ENCODE assay signal across 8 mouse cellular contexts in the genomic region with DNA sequence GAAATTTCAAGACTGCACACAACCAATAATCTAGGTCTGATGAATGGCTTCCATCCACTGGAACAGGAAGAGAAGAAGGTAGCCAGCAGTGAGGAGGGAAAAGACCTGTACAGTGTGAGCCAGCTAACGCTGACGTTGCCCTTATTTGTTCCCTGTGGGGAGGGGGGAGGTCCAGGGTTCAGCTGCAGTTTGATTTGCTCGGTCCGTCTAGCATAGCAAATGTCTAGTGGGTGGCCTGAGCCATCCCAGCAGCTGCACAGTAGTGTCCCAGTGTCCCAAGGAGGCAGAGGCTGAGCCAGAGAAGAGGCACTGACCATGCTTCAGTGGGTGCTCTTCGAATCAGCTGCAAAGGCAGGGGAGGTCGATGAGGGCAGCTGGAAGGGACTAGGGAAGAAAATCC.
DNase-seq lines count a peak whose midpoint lies in the region; ATAC-seq and TF ChIP-seq lines count a peak whose summit lies in the region.

No protein-coding gene starts in this region.

- H3K27me3 ChIP-seq in forebrain, embryonic 11.5 days (ENCODE audit: control insufficient read depth, insufficient read depth, low read length): no peaks in the 10 kb centered on the region
- H3K27me3 ChIP-seq in forebrain, embryonic 15.5 days: no peaks in the 10 kb centered on the region
- H3K27me3 ChIP-seq in embryonic facial prominence, embryonic 12.5 days: no peaks in the 10 kb centered on the region
- no peaks in the 10 kb centered on the region for H3K27me3 ChIP-seq in kidney, postnatal 0 days (ENCODE audit: insufficient read depth, low read length)
- no peaks in the 10 kb centered on the region for H3K27me3 ChIP-seq in midbrain, embryonic 14.5 days (ENCODE audit: control insufficient read depth, insufficient read depth, low read length)

- no peak for ATAC-seq in forebrain, embryonic 11.5 days (replicated peaks; ENCODE audit: low FRiP score)
- ATAC-seq in forebrain, embryonic 15.5 days (replicated peaks): no peak
- ATAC-seq in embryonic facial prominence, embryonic 12.5 days (ENCODE audit: insufficient number of reproducible peaks, insufficient read depth, low FRiP score, low TSS enrichment): peak; percentile 37; the same call in 1 of the 2 replicates
- ATAC-seq in kidney, postnatal 0 days (replicated peaks; ENCODE audit: low FRiP score, low read depth): peak; percentile 46; the same call in 1 of the 2 replicates
- ATAC-seq in midbrain, embryonic 14.5 days (ENCODE audit: low FRiP score, low TSS enrichment): peak; percentile 57; the same call in 1 of the 2 replicates

- H3K4me1 ChIP-seq in forebrain, embryonic 11.5 days (replicated peaks; ENCODE audit: control insufficient read depth, insufficient read depth, low read length): peaks cover 4% of the 10 kb centered on the region
- peaks cover 12% of the 10 kb centered on the region; the same call in 1 of the 2 replicates for H3K4me1 ChIP-seq in forebrain, embryonic 15.5 days
- peaks cover 21% of the 10 kb centered on the region for H3K4me1 ChIP-seq in embryonic facial prominence, embryonic 12.5 days
- peaks cover 4% of the 10 kb centered on the region; the same call in 1 of the 2 replicates for H3K4me1 ChIP-seq in kidney, postnatal 0 days (replicated peaks; ENCODE audit: insufficient read depth, low read length)
- H3K4me1 ChIP-seq in midbrain, embryonic 14.5 days (ENCODE audit: control insufficient read depth, insufficient read depth, low read length): peaks cover 11% of the 10 kb centered on the region; the same call in 1 of the 2 replicates

- H3K36me3 ChIP-seq in forebrain, embryonic 11.5 days (ENCODE audit: control insufficient read depth, insufficient read depth, low read length): no peaks in the 10 kb centered on the region
- H3K36me3 ChIP-seq in forebrain, embryonic 15.5 days: no peaks in the 10 kb centered on the region
- H3K36me3 ChIP-seq in embryonic facial prominence, embryonic 12.5 days: no peaks in the 10 kb centered on the region
- no peaks in the 10 kb centered on the region for H3K36me3 ChIP-seq in kidney, postnatal 0 days (ENCODE audit: insufficient read depth, low read length)
- H3K36me3 ChIP-seq in midbrain, embryonic 14.5 days (ENCODE audit: control insufficient read depth, insufficient read depth, low read length): no peaks in the 10 kb centered on the region

- peak overlapping the region; percentile 50; the same call in 1 of the 2 replicates for H3K27ac ChIP-seq in forebrain, embryonic 11.5 days (ENCODE audit: low read depth, low read length)
- no peak overlapping the region for H3K27ac ChIP-seq in forebrain, embryonic 15.5 days (replicated peaks)
- peak overlapping the region; percentile 54; the same call in 1 of the 2 replicates for H3K27ac ChIP-seq in embryonic facial prominence, embryonic 12.5 days
- peak overlapping the region; percentile 72 for H3K27ac ChIP-seq in kidney, postnatal 0 days
- peak overlapping the region; percentile 70 for H3K27ac ChIP-seq in midbrain, embryonic 14.5 days (replicated peaks; ENCODE audit: low read depth, low read length)

- H3K9ac ChIP-seq in forebrain, embryonic 11.5 days (ENCODE audit: low read length): peak overlapping the region; percentile 27; the same call in 1 of the 2 replicates
- H3K9ac ChIP-seq in forebrain, embryonic 15.5 days (replicated peaks): no peak overlapping the region
- H3K9ac ChIP-seq in embryonic facial prominence, embryonic 12.5 days: no peak overlapping the region
- no peak overlapping the region for H3K9ac ChIP-seq in kidney, postnatal 0 days (ENCODE audit: low read depth, low read length)
- no peak overlapping the region for H3K9ac ChIP-seq in midbrain, embryonic 14.5 days (replicated peaks; ENCODE audit: low read length)

- 35% methylated on average over 6 of the region's 6 CpGs for WGBS in forebrain, embryonic 11.5 days
- WGBS in forebrain, embryonic 15.5 days: 36% methylated on average over 6 of the region's 6 CpGs
- WGBS in embryonic facial prominence, embryonic 12.5 days: 27% methylated on average over 6 of the region's 6 CpGs
- WGBS in kidney, postnatal 0 days: 28% methylated on average over 6 of the region's 6 CpGs
- WGBS in midbrain, embryonic 14.5 days: 35% methylated on average over 6 of the region's 6 CpGs

- H3K4me3 ChIP-seq in forebrain, embryonic 11.5 days (ENCODE audit: low read depth, low read length): no peak overlapping the region
- no peak overlapping the region for H3K4me3 ChIP-seq in forebrain, embryonic 15.5 days
- H3K4me3 ChIP-seq in embryonic facial prominence, embryonic 12.5 days: no peak overlapping the region
- no peak overlapping the region for H3K4me3 ChIP-seq in kidney, postnatal 0 days (replicated peaks; ENCODE audit: low read depth, low read length)
- no peak overlapping the region for H3K4me3 ChIP-seq in midbrain, embryonic 14.5 days (replicated peaks; ENCODE audit: low read depth, low read length)

- no peaks in the 10 kb centered on the region for H3K9me3 ChIP-seq in forebrain, embryonic 11.5 days (ENCODE audit: control insufficient read depth, low read length)
- H3K9me3 ChIP-seq in forebrain, embryonic 15.5 days: no peaks in the 10 kb centered on the region
- no peaks in the 10 kb centered on the region for H3K9me3 ChIP-seq in embryonic facial prominence, embryonic 12.5 days
- no peaks in the 10 kb centered on the region for H3K9me3 ChIP-seq in kidney, postnatal 0 days (replicated peaks; ENCODE audit: low read length)
- H3K9me3 ChIP-seq in midbrain, embryonic 14.5 days (ENCODE audit: control insufficient read depth, low read length): no peaks in the 10 kb centered on the region

- no peak overlapping the region for H3K4me2 ChIP-seq in forebrain, embryonic 11.5 days (ENCODE audit: low read depth, low read length, severe bottlenecking)
- H3K4me2 ChIP-seq in forebrain, embryonic 15.5 days (replicated peaks): no peak overlapping the region
- no peak overlapping the region for H3K4me2 ChIP-seq in embryonic facial prominence, embryonic 12.5 days (replicated peaks)
- H3K4me2 ChIP-seq in kidney, postnatal 0 days (ENCODE audit: low read length): no peak overlapping the region
- H3K4me2 ChIP-seq in midbrain, embryonic 14.5 days (ENCODE audit: low read length): no peak overlapping the region

- no peak for TF ChIP-seq CTCF in kidney, postnatal 0 days (IDR thresholded peaks at IDR 0.05; ENCODE audit: low read depth)

- DNase-seq in forebrain, embryonic 11.5 days (ENCODE audit: low spot score): no peak
- peak; percentile 46 for DNase-seq in kidney, postnatal 0 days (ENCODE audit: low spot score)
- DNase-seq in midbrain, embryonic 14.5 days: no peak
- no peak for DNase-seq in thymus, postnatal 14 days
- no peak for DNase-seq in adrenal gland, adult (ENCODE audit: inconsistent age in 2 of 2, low spot score in 1 of 2)
- DNase-seq in cerebellum, adult 11 months: no peak

Comparison
In these comparisons a context has a peak if more than half of its experiments do, and no peak if none do; other contexts are left out.
1. ATAC-seq: peak in embryonic facial prominence, embryonic 12.5 days (single experiment), kidney, postnatal 0 days (single experiment) and midbrain, embryonic 14.5 days (single experiment); none in forebrain, embryonic 11.5 days (single experiment) and forebrain, embryonic 15.5 days (single experiment).